Mouse (Mus musculus) myocyte (in vitro differentiated cells): ENCODE data around the gene Chd3.

Experiments used
- CEBPB ChIP-seq: IDR thresholded peaks from 2 replicates; pipeline ENCODE4 v1.6.1; 2011; ENCODE audit warnings: mild to moderate bottlenecking, moderate library complexity; ENCODE audit not compliant: poor library complexity, insufficient read depth, severe bottlenecking
- E2F4 ChIP-seq: IDR thresholded peaks from one replicate; pipeline ENCODE4 v1.6.1; 2011; ENCODE audit warnings: mild to moderate bottlenecking, control low read depth, moderate library complexity; ENCODE audit not compliant: insufficient read depth
- MAX ChIP-seq: IDR thresholded peaks from one replicate; pipeline ENCODE4 v1.6.1; 2011; ENCODE audit warnings: low read depth, mild to moderate bottlenecking, control low read depth
- MYOG ChIP-seq, 3 experiments: IDR thresholded peaks; one replicate each; pipeline ENCODE4 v1.6.1; 2011; ENCODE audit warnings: control low read depth in 2 of 3, low read depth in 2 of 3, mild to moderate bottlenecking in 2 of 3; ENCODE audit not compliant: insufficient read length in 2 of 3, control insufficient read depth in 1 of 3, insufficient read depth in 1 of 3
- POLR2A ChIP-seq: IDR thresholded peaks from one replicate; pipeline ENCODE4 v1.6.1; 2011; ENCODE audit warnings: low read depth, mild to moderate bottlenecking, control low read depth, moderate library complexity; ENCODE audit not compliant: insufficient read length
- POLR2AphosphoS2 ChIP-seq: IDR thresholded peaks from one replicate; pipeline ENCODE4 v1.6.1; 2011; ENCODE audit warnings: low read depth, control low read depth; ENCODE audit not compliant: insufficient read length
- REST ChIP-seq: IDR thresholded peaks from one replicate; pipeline ENCODE4 v1.6.1; 2011; ENCODE audit warnings: mild to moderate bottlenecking, control low read depth, moderate library complexity; ENCODE audit not compliant: insufficient read depth, insufficient read length
- SRF ChIP-seq: IDR thresholded peaks from one replicate; pipeline ENCODE4 v1.6.1; 2011; ENCODE audit warnings: low read depth; ENCODE audit not compliant: control insufficient read depth, insufficient read length
- TCF12 ChIP-seq: IDR thresholded peaks from one replicate; pipeline ENCODE4 v1.6.1; 2011; ENCODE audit warnings: mild to moderate bottlenecking, control low read depth; ENCODE audit not compliant: poor library complexity, insufficient read depth, severe bottlenecking
- TCF3 ChIP-seq: IDR thresholded peaks from one replicate; pipeline ENCODE4 v1.6.1; 2011; ENCODE audit warnings: low read depth, control low read depth; ENCODE audit not compliant: insufficient read length
- USF1 ChIP-seq: IDR thresholded peaks from one replicate; pipeline ENCODE4 v1.6.1; 2011; ENCODE audit warnings: low read depth, mild to moderate bottlenecking, control low read depth, moderate library complexity

- TF ChIP-seq TCF12 (no peak), POLR2A (peak; percentile 48), POLR2AphosphoS2 (peak; percentile 66), E2F4 (no peak), MYOG (IDR thresholded peaks at IDR 0.05; ENCODE audit: control insufficient read depth in 1 of 3, insufficient read depth in 1 of 3, insufficient read length in 2 of 3, low read depth in 2 of 3) (no peak), USF1 (no peak), MAX (no peak), CEBPB (no peak), SRF (no peak), REST (no peak), TCF3 (no peak)
These were observed 44.3 kb upstream of the Chd3 start, which contains the start of gene Kdm6b for GRCm38 (mm10) chr11:69413221-69414181.
